Mouse (Mus musculus): Measurements from ENCODE around the gene Adgrg1. TPM values are rescaled to one million over a fixed set of nuclear protein-coding genes. Genes with fewer than 3 reads are reported as not detected.

Gene Adgrg1
- polyA plus RNA-seq, 1 experiment = 146 TPM

- H3K27me3 ChIP-seq (ENCODE audit: control insufficient read depth, insufficient read depth, low read length) = no peaks in the 10 kb centered on the region
- 91% methylated on average over 4 of the region's 4 CpGs for WGBS
- no peak for TF ChIP-seq POLR2A (IDR thresholded peaks at IDR 0.05; ENCODE audit: control insufficient read depth, extremely low read depth, insufficient read depth, low read length, poor library complexity)
- no peak for TF ChIP-seq CTCF (IDR thresholded peaks at IDR 0.05; ENCODE audit: borderline replicate concordance, control insufficient read depth, extremely low read depth, insufficient read depth, low read length, poor library complexity)
- no peak overlapping the region for H3K4me3 ChIP-seq (ENCODE audit: control insufficient read depth, insufficient read depth, low read length)
- H3K4me1 ChIP-seq (replicated peaks; ENCODE audit: control insufficient read depth, insufficient read depth, low read length) = peaks cover 15% of the 10 kb centered on the region
- H3K27ac ChIP-seq (ENCODE audit: control insufficient read depth, insufficient read depth, low read length) = no peak overlapping the region
- H3K36me3 ChIP-seq (ENCODE audit: control insufficient read depth, insufficient read depth, low read length) = no peaks in the 10 kb centered on the region
- DNase-seq = no peak
Measured at GRCm38 (mm10) chr8:95044811-95045210, 70.3 kb downstream of the Adgrg1 start.

GRCm38 (mm10) chr8:95046982-95047381 lies 72.4 kb downstream of the Adgrg1 start:
- no peak overlapping the region for H3K27ac ChIP-seq (ENCODE audit: control insufficient read depth, insufficient read depth, low read length)
- no peaks in the 10 kb centered on the region for H3K36me3 ChIP-seq (ENCODE audit: control insufficient read depth, insufficient read depth, low read length)
- WGBS = 22% methylated on average over 3 of the region's 3 CpGs
- no peak for DNase-seq
- TF ChIP-seq CTCF (IDR thresholded peaks at IDR 0.05; ENCODE audit: borderline replicate concordance, control insufficient read depth, extremely low read depth, insufficient read depth, low read length, poor library complexity) (no peak), POLR2A (IDR thresholded peaks at IDR 0.05; ENCODE audit: control insufficient read depth, extremely low read depth, insufficient read depth, low read length, poor library complexity) (no peak)
- no peaks in the 10 kb centered on the region for H3K27me3 ChIP-seq (ENCODE audit: control insufficient read depth, insufficient read depth, low read length)
- peaks cover 15% of the 10 kb centered on the region for H3K4me1 ChIP-seq (replicated peaks; ENCODE audit: control insufficient read depth, insufficient read depth, low read length)
- no peak overlapping the region for H3K4me3 ChIP-seq (ENCODE audit: control insufficient read depth, insufficient read depth, low read length)

DNA sequence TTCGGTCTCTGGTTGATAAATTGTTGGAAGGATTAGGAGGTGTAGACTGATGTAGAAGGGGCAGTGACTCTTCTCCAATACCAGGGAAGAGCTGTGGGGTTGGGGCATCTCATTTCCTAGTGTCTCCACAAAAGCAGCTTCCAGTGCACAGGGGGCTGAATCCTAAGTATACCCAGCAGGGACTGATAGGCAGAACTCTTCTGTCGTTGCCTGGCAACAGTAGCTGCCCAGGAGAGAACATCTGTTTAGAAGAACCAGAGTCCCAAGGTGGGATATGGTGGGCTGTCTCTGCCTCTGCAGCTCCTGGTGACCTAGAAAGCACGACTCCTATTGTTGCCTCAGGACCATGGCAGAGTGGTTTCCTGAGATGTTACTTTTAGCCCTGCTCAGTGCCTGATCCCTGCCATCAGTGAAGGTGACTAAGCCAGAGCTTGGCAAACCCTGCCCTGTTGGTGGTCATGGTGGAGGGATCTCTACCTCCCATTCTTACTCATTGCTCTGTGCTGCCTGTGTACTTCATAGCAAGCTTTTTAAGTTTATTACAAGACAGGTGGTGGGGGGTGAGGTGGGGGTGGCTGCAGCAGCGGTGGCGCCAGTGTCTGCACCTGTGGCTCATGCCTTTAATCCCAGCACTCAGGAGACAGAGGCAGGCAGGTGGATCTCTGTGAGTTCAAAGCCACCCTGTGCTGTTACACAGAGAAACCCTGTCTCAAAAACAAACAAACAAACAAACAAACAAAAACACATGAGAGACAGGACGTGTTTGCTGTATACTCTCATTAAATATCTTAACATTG lies 73.5 kb downstream of the Adgrg1 start:
- H3K4me1 ChIP-seq (replicated peaks; ENCODE audit: control insufficient read depth, insufficient read depth, low read length) = peaks cover 15% of the 10 kb centered on the region
- 30% methylated on average over 6 of the region's 6 CpGs for WGBS
- H3K27me3 ChIP-seq (ENCODE audit: control insufficient read depth, insufficient read depth, low read length) = no peaks in the 10 kb centered on the region
- H3K36me3 ChIP-seq (ENCODE audit: control insufficient read depth, insufficient read depth, low read length) = no peaks in the 10 kb centered on the region
- H3K4me3 ChIP-seq (ENCODE audit: control insufficient read depth, insufficient read depth, low read length) = no peak overlapping the region
- no peak for DNase-seq
- TF ChIP-seq POLR2A (IDR thresholded peaks at IDR 0.05; ENCODE audit: control insufficient read depth, extremely low read depth, insufficient read depth, low read length, poor library complexity) (no peak), CTCF (IDR thresholded peaks at IDR 0.05; ENCODE audit: borderline replicate concordance, control insufficient read depth, extremely low read depth, insufficient read depth, low read length, poor library complexity) (no peak)
- no peak overlapping the region for H3K27ac ChIP-seq (ENCODE audit: control insufficient read depth, insufficient read depth, low read length)

DNA sequence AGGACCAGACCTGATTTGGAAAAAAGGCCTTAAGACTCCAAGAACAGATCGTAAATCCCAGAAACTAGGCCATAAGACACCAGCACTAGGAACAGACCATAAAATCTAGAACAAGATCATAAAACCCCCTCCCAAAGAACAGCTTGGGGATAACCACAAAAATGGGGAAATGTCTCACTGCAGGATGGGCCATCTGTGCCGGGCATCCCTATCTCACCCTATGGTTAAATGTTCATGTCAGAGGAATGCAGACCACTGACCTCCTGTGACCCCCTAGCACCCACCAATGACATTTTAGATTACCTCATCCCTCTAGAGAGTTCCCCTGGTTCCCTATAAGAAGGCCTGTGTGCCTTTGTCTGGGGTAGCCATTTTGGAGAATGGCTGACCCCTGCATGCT lies 75.1 kb downstream of the Adgrg1 start:
- WGBS = 53% methylated on average over 2 of the region's 2 CpGs
- Histone ChIP-seq H3K4me1 (replicated peaks; ENCODE audit: control insufficient read depth, insufficient read depth, low read length) (peaks cover 15% of the 10 kb centered on the region), H3K36me3 (ENCODE audit: control insufficient read depth, insufficient read depth, low read length) (no peaks in the 10 kb centered on the region), H3K27me3 (ENCODE audit: control insufficient read depth, insufficient read depth, low read length) (no peaks in the 10 kb centered on the region), H3K27ac (ENCODE audit: control insufficient read depth, insufficient read depth, low read length) (no peak overlapping the region), H3K4me3 (ENCODE audit: control insufficient read depth, insufficient read depth, low read length) (no peak overlapping the region)
- no peak for TF ChIP-seq CTCF (IDR thresholded peaks at IDR 0.05; ENCODE audit: borderline replicate concordance, control insufficient read depth, extremely low read depth, insufficient read depth, low read length, poor library complexity)
- TF ChIP-seq POLR2A (IDR thresholded peaks at IDR 0.05; ENCODE audit: control insufficient read depth, extremely low read depth, insufficient read depth, low read length, poor library complexity) = no peak
- DNase-seq = no peak

GRCm38 (mm10) chr8:95054438-95054837 lies 79.9 kb downstream of the Adgrg1 start:
- WGBS = 81% methylated on average over 6 of the region's 6 CpGs
- no peaks in the 10 kb centered on the region for H3K27me3 ChIP-seq (ENCODE audit: control insufficient read depth, insufficient read depth, low read length)
- TF ChIP-seq POLR2A (IDR thresholded peaks at IDR 0.05; ENCODE audit: control insufficient read depth, extremely low read depth, insufficient read depth, low read length, poor library complexity) (no peak), CTCF (IDR thresholded peaks at IDR 0.05; ENCODE audit: borderline replicate concordance, control insufficient read depth, extremely low read depth, insufficient read depth, low read length, poor library complexity) (no peak)
- no peak for DNase-seq
- no peak overlapping the region for H3K27ac ChIP-seq (ENCODE audit: control insufficient read depth, insufficient read depth, low read length)
- H3K36me3 ChIP-seq (ENCODE audit: control insufficient read depth, insufficient read depth, low read length) = no peaks in the 10 kb centered on the region
- peaks cover 17% of the 10 kb centered on the region for H3K4me1 ChIP-seq (replicated peaks; ENCODE audit: control insufficient read depth, insufficient read depth, low read length)
- H3K4me3 ChIP-seq (ENCODE audit: control insufficient read depth, insufficient read depth, low read length) = no peak overlapping the region

DNA sequence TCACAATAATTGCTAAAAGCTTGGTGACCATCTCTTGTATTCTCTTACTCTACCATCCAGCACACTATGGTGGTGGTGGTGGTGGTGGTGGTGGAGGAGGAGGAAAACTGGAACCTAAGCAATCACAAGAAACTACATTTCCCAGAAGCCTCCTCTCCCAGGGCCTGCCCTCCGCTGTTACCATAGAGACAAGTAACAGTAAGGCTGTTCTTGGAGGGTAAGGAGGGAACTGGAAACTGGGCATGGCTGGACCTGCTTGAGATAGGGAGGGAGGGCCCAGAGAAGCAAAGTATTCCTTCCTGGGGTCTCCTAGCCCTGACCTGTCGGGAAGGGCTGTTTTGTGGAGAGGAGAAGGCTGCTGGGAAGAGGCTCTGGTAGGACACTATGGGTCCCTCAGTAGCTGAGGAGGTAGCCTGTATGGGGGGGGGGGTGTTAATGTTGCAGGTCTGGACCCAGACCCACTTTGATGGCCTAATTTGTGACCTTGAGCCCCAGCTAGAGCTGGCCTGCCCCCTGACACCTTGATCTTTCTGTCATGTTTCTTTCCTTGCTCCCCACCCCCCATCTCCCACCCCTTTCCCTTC lies 80.5 kb downstream of the Adgrg1 start, which contains the start of gene Drc7:
Gene Drc7, plus strand, starts transcription at position 177 of the 584 bp plus-strand sequence.
- Histone ChIP-seq H3K4me1 (replicated peaks; ENCODE audit: control insufficient read depth, insufficient read depth, low read length) (peaks cover 17% of the 10 kb centered on the region), H3K27ac (ENCODE audit: control insufficient read depth, insufficient read depth, low read length) (no peak within 1 kb of the TSS), H3K36me3 (ENCODE audit: control insufficient read depth, insufficient read depth, low read length) (no peaks in the 10 kb centered on the region), H3K4me3 (ENCODE audit: control insufficient read depth, insufficient read depth, low read length) (no peak within 1 kb of the TSS), H3K27me3 (ENCODE audit: control insufficient read depth, insufficient read depth, low read length) (no peaks in the 10 kb centered on the region)
- no peak for TF ChIP-seq POLR2A (IDR thresholded peaks at IDR 0.05; ENCODE audit: control insufficient read depth, extremely low read depth, insufficient read depth, low read length, poor library complexity)
- TF ChIP-seq CTCF (IDR thresholded peaks at IDR 0.05; ENCODE audit: borderline replicate concordance, control insufficient read depth, extremely low read depth, insufficient read depth, low read length, poor library complexity) = no peak
- DNase-seq = no peak
- WGBS = 75% methylated on average over 2 of the region's 2 CpGs

Measured in thymus, adult 2 months (tissue).